Mouse (Mus musculus) liver, embryonic 14 days (tissue): ENCODE measurements around the gene Serpinb1a. TPM values are rescaled to one million over a fixed set of nuclear protein-coding genes. Genes with fewer than 3 reads are reported as not detected.

ENCODE experiments used
- polyA plus RNA-seq: library from polyadenylated mRNA; depleted of rRNA; stranded (reverse); fragments of >200 nt; gene quantifications from 2 replicates; pipeline ENCODE4 v1.2.3, GENCODE M21; 2012; rRNA removed

The Serpinb1a gene
- polyA plus RNA-seq, result 7.5 and 11.4 TPM in 2 replicates

DNA sequence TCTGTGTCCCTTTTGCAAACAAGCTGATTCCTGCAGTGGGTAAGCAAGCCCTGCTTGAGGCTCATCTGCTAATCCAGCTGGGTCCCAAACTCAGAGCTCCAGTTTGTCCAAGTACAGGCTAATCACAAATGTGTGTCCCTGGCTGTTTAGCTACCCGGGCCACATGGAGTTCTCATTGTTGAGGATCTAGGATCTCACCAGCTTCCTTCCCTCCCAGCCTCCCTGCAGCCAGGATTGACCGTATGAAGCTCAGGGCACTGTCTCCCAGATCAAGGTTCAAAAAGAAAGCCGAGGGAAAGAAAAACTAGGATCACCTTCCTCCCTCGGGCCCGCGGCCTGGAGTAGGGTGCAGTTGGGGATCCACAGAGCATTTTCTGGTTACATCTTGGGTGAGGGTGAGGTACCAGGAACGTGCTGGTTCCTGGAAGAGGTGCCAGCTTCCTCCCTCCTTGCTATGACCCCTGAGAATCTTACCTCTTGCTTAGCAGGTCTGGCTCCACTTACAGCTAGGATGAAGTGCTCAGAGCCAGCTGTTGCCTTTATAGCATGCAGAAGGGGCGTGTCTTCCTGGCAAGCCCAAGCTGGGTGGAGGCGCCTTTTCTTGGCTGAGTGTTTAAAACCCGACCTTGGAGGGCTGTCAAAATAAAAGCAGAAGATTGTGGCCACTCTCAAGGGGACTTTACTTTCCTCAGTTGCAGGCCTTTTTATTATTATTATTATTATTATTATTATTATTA is at the start of gene Serpinb1a:
Gene Serpinb1a, minus strand, starts transcription at position 518 of the 737 bp plus-strand sequence.

DNA sequence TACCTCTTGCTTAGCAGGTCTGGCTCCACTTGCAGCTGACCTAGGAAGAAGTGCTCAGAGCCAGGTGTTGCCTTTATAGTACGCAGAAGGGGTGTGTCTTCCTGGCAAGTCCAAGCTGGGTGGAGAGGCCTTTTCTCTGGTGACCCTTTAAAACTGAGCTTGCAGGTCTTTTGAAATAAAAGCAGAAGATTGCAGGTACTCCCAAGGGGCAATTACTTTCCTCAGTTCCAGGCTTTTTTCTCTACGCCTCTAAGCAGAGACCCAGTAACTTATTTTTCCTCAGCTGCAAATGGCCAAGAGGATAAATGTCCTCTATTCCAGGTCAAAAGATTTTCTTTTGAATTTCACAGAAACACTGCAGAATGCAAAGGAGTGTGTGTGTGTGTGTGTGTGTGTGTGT is 47.1 kb upstream of the Serpinb1a start, which contains the start of gene Serpinb1c:
Gene Serpinb1c, minus strand, starts transcription at position 101 of the 400 bp plus-strand sequence.

DNA sequence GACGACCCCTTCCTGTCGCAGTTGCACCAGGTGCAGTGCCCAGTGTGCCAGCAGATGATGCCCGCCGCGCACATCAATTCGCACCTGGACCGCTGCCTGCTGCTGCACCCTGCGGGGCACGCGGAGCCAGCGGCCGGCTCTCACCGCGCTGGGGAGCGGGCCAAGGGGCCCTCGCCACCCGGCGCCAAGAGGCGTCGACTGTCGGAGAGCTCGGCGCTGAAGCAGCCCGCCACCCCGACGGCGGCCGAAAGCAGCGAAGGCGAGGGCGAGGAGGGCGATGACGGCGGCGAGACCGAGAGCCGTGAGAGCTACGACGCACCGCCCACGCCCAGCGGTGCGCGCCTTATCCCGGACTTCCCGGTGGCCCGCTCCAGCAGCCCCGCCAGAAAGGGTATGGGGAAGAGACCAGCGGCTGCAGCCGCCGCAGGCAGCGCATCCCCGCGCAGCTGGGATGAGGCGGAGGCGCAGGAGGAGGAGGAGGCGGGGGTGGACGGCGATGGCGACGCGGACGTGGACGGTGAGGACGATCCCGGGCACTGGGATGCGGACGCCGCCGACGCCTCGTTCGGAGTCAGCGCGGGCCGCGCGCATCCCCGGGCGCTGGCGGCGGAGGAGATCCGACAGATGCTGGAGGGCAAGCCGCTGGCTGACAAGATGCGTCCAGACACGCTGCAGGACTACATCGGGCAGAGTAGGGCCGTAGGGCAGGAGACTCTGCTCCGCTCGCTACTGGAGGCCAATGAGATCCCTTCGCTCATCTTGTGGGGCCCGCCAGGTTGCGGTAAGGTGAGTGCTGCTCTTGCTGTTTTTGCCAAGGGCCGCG is 48.5 kb downstream of the Serpinb1a start, which contains the start of gene D930007J09Rik:
Gene D930007J09Rik, minus strand, starts transcription at position 591 of the 823 bp plus-strand sequence.

DNA sequence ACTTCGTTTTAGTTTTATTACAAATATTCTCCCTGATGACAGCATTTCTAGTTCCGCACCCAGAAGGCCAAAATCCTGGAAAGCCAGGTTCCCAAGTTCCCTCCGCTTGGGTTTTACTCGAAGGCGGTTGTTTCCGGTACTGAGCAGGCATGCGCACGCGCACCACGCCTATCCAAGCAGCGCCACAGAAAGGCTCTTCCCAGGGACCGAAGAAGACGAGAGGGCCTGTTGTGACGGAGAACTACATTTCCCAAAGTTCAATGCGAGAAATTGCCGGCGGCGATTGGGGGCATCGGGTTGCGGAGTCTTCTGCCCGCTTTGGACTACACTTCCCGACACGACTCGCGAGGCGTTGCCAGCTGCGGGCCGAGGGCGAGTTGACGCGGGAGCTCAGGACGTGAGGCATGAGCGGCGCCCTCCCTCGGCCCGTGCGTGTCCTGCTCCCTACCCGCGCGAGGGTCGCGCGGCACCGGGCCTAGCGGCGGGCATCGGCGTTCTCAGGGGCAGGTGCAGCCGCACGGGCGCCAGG is 49.2 kb downstream of the Serpinb1a start, which contains the start of gene Wrnip1:
Gene Wrnip1, plus strand, starts transcription at position 346 of the 529 bp plus-strand sequence.

Other genes starting within 250 kb of the Serpinb1a start
- gene Mylk4, start 67.2 kb downstream of the Serpinb1a start, polyA plus RNA-seq, result 0.01 and 0.36 TPM in 2 replicates
- 16.0 and 18.3 TPM in 2 replicates for gene Wrnip1, start 49.1 kb downstream of the Serpinb1a start, polyA plus RNA-seq
- gene D930007J09Rik, start 48.3 kb downstream of the Serpinb1a start, polyA plus RNA-seq, result not detected in 2 replicates
- gene Serpinb1c, start 47.0 kb upstream of the Serpinb1a start, polyA plus RNA-seq, result not detected in 2 replicates
- gene Serpinb6b, start 114.0 kb upstream of the Serpinb1a start, polyA plus RNA-seq, result 4.6 and 5.2 TPM in 2 replicates
- 1.1 and 1.2 TPM in 2 replicates for gene Serpinb9, start 152.1 kb upstream of the Serpinb1a start, polyA plus RNA-seq
- 0.01 and 0.03 TPM in 2 replicates for gene Serpinb9b, start 176.2 kb upstream of the Serpinb1a start, polyA plus RNA-seq
- 0.02 TPM in 1 of 2 replicates, not detected in the other for gene Serpinb1b, start 227.4 kb upstream of the Serpinb1a start, polyA plus RNA-seq